Mouse (Mus musculus) thymus, adult 2 months (tissue): ENCODE data around the gene Akr1c21.

Experiments used
- CTCF ChIP-seq: fragments of 200-500 bp; IDR thresholded peaks from 2 replicates; pipeline ENCODE4 v1.5.1; 2012; ENCODE audit warnings: mild to moderate bottlenecking, control low read depth, low read length, moderate library complexity, borderline replicate concordance; ENCODE audit not compliant: control insufficient read depth, poor library complexity, insufficient read depth; ENCODE audit errors: extremely low read depth
- POLR2A ChIP-seq: fragments of 200-500 bp; IDR thresholded peaks from 2 replicates; pipeline ENCODE4 v1.6.1; 2012; ENCODE audit warnings: mild to moderate bottlenecking, low read length, control low read depth, moderate library complexity; ENCODE audit not compliant: control insufficient read depth, poor library complexity, insufficient read depth; ENCODE audit errors: extremely low read depth

DNA sequence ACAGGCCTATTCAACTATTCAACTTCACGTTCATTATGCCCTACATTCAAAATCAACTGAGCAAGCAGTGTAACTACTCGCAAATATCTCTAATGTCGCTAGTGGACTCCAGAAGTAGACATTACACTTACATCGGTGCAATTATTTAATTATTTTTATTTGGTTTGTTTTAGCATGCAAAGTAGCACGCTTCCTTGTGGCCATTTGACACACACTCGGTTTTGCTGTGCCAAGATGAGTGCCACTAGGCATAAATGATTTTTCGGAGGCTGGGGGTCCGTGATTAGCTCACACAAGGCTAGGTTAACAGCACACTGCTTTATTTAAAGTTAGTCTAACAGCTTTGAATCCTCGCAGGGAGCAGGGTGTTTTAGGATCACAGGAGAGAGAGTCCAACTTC, 34.7 kb downstream of the Akr1c21 start:
- TF ChIP-seq CTCF (no peak), POLR2A (no peak)
